Mouse (Mus musculus): ENCODE results near the gene Terb2.

DNA sequence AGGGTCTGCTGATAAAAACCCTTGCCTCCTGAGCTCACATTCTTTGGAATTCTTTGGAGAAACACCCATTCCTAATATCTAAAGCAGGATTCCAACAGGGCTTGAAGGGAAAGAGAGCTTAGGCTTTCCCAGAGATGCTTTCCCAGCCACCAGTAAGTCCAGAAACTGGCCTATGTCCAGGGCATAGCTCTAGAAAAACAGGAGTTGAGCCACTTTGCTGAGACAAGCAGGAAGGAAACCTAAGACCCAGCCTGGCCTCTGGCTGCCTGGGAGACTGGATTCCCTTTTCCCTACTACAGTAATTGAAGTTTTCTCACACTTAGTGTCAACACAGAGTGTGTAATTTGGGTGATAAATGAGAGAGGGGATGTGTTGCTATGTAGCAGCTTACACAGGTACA lies 50.2 kb downstream of the Terb2 start:
- no peak for TF ChIP-seq HCFC1 (IDR thresholded peaks at IDR 0.05; ENCODE audit: low read depth, low read length)
- no peak for TF ChIP-seq UBTF (IDR thresholded peaks at IDR 0.05; ENCODE audit: borderline replicate concordance, insufficient read depth, low read depth, low read length)
- no peak for TF ChIP-seq BHLHE40 (IDR thresholded peaks at IDR 0.05; ENCODE audit: borderline replicate concordance, low read depth, low read length)
- no peak for TF ChIP-seq MAFK (IDR thresholded peaks at IDR 0.05; ENCODE audit: borderline replicate concordance, low read depth, low read length)

Measured in MEL (cell line).